Mouse (Mus musculus) CH12.LX (cell line): ENCODE measurements at regions not wholly inside any gene's neighbourhood (a gene's known extent, or its start where the extent isn't known, plus 50 kb on each side); places are given as distances from the start of the nearest gene placed in this dataset.

Experiments used
- DNase-seq: peaks from one replicate; pipeline ENCODE4 v3.0.0-alpha.2; 2013; ENCODE audit errors: extremely low read depth
- H3K27ac ChIP-seq: 2 replicates; pipeline ENCODE4 v1.5.1; 2012; ENCODE audit warnings: low read depth, mild to moderate bottlenecking, control low read depth, moderate library complexity; ENCODE audit not compliant: insufficient read depth
- H3K27me3 ChIP-seq: replicated peaks from 2 replicates; pipeline ENCODE3; 2012; ENCODE audit warnings: inconsistent platforms
- H3K36me3 ChIP-seq, 2 experiments: replicated peaks in 1 of 2; 2 replicates each; pipeline versions ENCODE3 to v1.6.1; 2012; ENCODE audit warnings: inconsistent platforms in 1 of 2, low read length in 1 of 2, mild to moderate bottlenecking in 1 of 2, mixed read lengths in 1 of 2, moderate library complexity in 1 of 2; ENCODE audit not compliant: control insufficient read depth in 1 of 2, insufficient read depth in 1 of 2
- H3K4me1 ChIP-seq, 2 experiments: 2 replicates each; pipeline ENCODE4 v1.6.1; 2012; ENCODE audit warnings: inconsistent platforms in 1 of 2, moderate library complexity in 1 of 2; ENCODE audit not compliant: insufficient read depth in 2 of 2, control insufficient read depth in 1 of 2
- H3K4me2 ChIP-seq: 2 replicates; pipeline ENCODE4 v1.6.1; 2012; ENCODE audit warnings: low read depth, mild to moderate bottlenecking, control low read depth; ENCODE audit not compliant: poor library complexity, insufficient read depth, severe bottlenecking
- H3K4me3 ChIP-seq, 3 experiments: fragments of 150-350 bp in 1 of 3; sonication (generic) in 1 of 3; replicated peaks in 1 of 3; 2 replicates each; pipeline versions ENCODE3 to v1.5.1; 2011 to 2012; ENCODE audit warnings: low read depth in 2 of 3, low read length in 2 of 3, mild to moderate bottlenecking in 2 of 3, moderate library complexity in 2 of 3, control low read depth in 1 of 3, improper control_type of control experiment in 1 of 3, inconsistent platforms in 1 of 3, mixed read lengths in 1 of 3; ENCODE audit not compliant: poor library complexity in 1 of 3
- H3K79me2 ChIP-seq: replicated peaks from 2 replicates; pipeline ENCODE4 v1.6.1; 2012; ENCODE audit warnings: mild to moderate bottlenecking, moderate library complexity; ENCODE audit not compliant: control insufficient read depth, poor library complexity, insufficient read depth, severe bottlenecking; ENCODE audit errors: extremely low read depth
- H3K9ac ChIP-seq: 2 replicates; pipeline ENCODE4 v1.6.1; 2012; ENCODE audit warnings: low read depth, mild to moderate bottlenecking, control low read depth, moderate library complexity; ENCODE audit not compliant: insufficient read depth
- H3K9me3 ChIP-seq: replicated peaks from 2 replicates; pipeline ENCODE3; 2012; ENCODE audit warnings: low read length, inconsistent platforms, mixed read lengths
- NRF1 ChIP-seq: IDR thresholded peaks from 2 replicates; pipeline ENCODE4 v1.6.1; 2014; ENCODE audit warnings: low read depth, mild to moderate bottlenecking, inconsistent platforms, low read length, improper control_type of control experiment, moderate library complexity
- USF2 ChIP-seq: conservative IDR thresholded peaks from 2 replicates; pipeline ENCODE4 v1.6.1; 2011; ENCODE audit warnings: low read depth, low read length, improper control_type of control experiment
- dilution Hi-C: fragments of 300-500 bp; cut with MboI; formaldehyde crosslinking; loops from 2 replicates; pipeline ENCODE4 v1.14.3; 2020; ENCODE audit warnings: low sequenced_read_pairs; ENCODE audit not compliant: extremely low pct_unique_long_range_greater_than_20kb, extremely low pct_ligation_motif_present
- in situ Hi-C: fragments of 300-500 bp; cut with MboI; formaldehyde crosslinking; loops from 3 replicates; pipeline ENCODE4 v1.14.3; 2019; ENCODE audit warnings: low sequenced_read_pairs, low pct_ligation_motif_present, low pct_unique_long_range_greater_than_20kb, mixed read lengths

- dilution Hi-C loops: no loop called here
Observed at GRCm38 (mm10) chr1:168068920-168069590, 363.0 kb downstream of the Pbx1 start.

More at GRCm38 (mm10) chr1:168068920-168069590, 363.0 kb downstream of the Pbx1 start:
- Histone ChIP-seq H3K27me3 (no peaks in the 10 kb centered on the region), H3K4me3 (no peak overlapping the region), H3K9me3 (peaks cover 73% of the 10 kb centered on the region), H3K79me2 (no peaks in the 10 kb centered on the region), H3K4me1 (no peaks in the 10 kb centered on the region), H3K9ac (no peak overlapping the region), H3K27ac (no peak overlapping the region), H3K4me2 (no peak overlapping the region), H3K36me3 (no peaks in the 10 kb centered on the region)
- TF ChIP-seq USF2 (no peak), NRF1 (no peak)
- in situ Hi-C loops: no loop called here
- DNase-seq: no peak
